Mouse (Mus musculus) hindbrain, postnatal 0 days (tissue): ENCODE data around the gene Tmem150c. TPM values are rescaled to one million over a fixed set of nuclear protein-coding genes. Genes with fewer than 3 reads are reported as not detected.

Experiments
- ATAC-seq: fragments of 200-750 bp; cut with Nextera tagmentation; 2 replicates; pipeline ENCODE4 v1.8.0; 2017; ENCODE audit warnings: mild to moderate bottlenecking, moderate TSS enrichment, moderate library complexity
- DNase-seq: peaks from one replicate; pipeline ENCODE4 v3.0.0-alpha.2; 2015; ENCODE audit warnings: low spot score
- H3K27ac ChIP-seq: fragments of 300-500 bp; sonication (generic); 2 replicates; pipeline ENCODE4 v1.5.1; 2014; ENCODE audit warnings: mild to moderate bottlenecking
- H3K27me3 ChIP-seq: fragments of 300-500 bp; sonication (generic); 2 replicates; pipeline ENCODE4 v1.6.1; 2014; ENCODE audit warnings: low read length, mixed read lengths; ENCODE audit not compliant: insufficient read depth
- H3K36me3 ChIP-seq: fragments of 300-500 bp; sonication (generic); 2 replicates; pipeline ENCODE4 v1.6.1; 2014; ENCODE audit warnings: low read length, mixed read lengths; ENCODE audit not compliant: insufficient read depth
- H3K4me1 ChIP-seq: fragments of 300-500 bp; sonication (generic); 2 replicates; pipeline ENCODE4 v1.6.1; 2014; ENCODE audit warnings: antibody characterized with exemption, low read length, mixed read lengths; ENCODE audit not compliant: insufficient read depth
- H3K4me2 ChIP-seq: fragments of 300-500 bp; sonication (generic); 2 replicates; pipeline ENCODE4 v1.6.1; 2014; ENCODE audit warnings: low read depth, mild to moderate bottlenecking, low read length, moderate library complexity, mixed read lengths
- H3K4me3 ChIP-seq: fragments of 300-500 bp; sonication (generic); 2 replicates; pipeline ENCODE4 v1.5.1; 2014; ENCODE audit warnings: low read length
- H3K9ac ChIP-seq: fragments of 300-500 bp; sonication (generic); replicated peaks from 2 replicates; pipeline ENCODE4 v1.6.1; 2014; ENCODE audit warnings: mild to moderate bottlenecking, low read length, moderate library complexity, mixed read lengths
- H3K9me3 ChIP-seq: fragments of 300-500 bp; sonication (generic); 2 replicates; pipeline ENCODE4 v1.6.1; 2016; ENCODE audit warnings: low read length, mixed read lengths
- CTCF ChIP-seq: IDR thresholded peaks from 2 replicates; pipeline ENCODE4 v1.5.1; 2016; ENCODE audit warnings: antibody characterized with exemption, control low read depth, low read depth
- WGBS: fragments of 180-500 bp; shearing (Covaris S2); extraction: QIAGEN DNeasy Blood & Tissue Kit; methylation state at CpG from one replicate; pipeline ENCODE4 v1.1.7; 2014; 5-methylcytosine and 5-hydroxymethylcytosine counted together
- polyA plus RNA-seq: library from polyadenylated mRNA; unstranded; fragments of >200 nt; fragmentation: Nextera tagmentation; extraction: Ambion mirVana; gene quantifications from 2 replicates; pipeline ENCODE4 v1.2.1, GENCODE M21; 2015
- total RNA-seq: library from RNA; depleted of rRNA; stranded (reverse); fragments of >200 nt; gene quantifications from 2 replicates; pipeline ENCODE4 v1.2.3, GENCODE M21; 2014

Tmem150c gene
- total and polyA plus RNA-seq, 2 experiments from 2014 or later, result 32.7 to 59.5 TPM

- no peaks in the 10 kb centered on the region for H3K9me3 ChIP-seq
- H3K27ac ChIP-seq, result no peak overlapping the region
- H3K36me3 ChIP-seq, result no peaks in the 10 kb centered on the region
- no peak for DNase-seq
- 78% methylated on average over 12 of the region's 12 CpGs for WGBS
- no peak for TF ChIP-seq CTCF
- peaks cover 4% of the 10 kb centered on the region; the same call in 1 of the 2 replicates for H3K4me1 ChIP-seq
- H3K4me2 ChIP-seq, result no peak overlapping the region
- H3K27me3 ChIP-seq, result no peaks in the 10 kb centered on the region
- no peak for ATAC-seq
- no peak overlapping the region for H3K9ac ChIP-seq
- H3K4me3 ChIP-seq, result no peak overlapping the region
Measured at GRCm38 (mm10) chr5:100125409-100126123, 34.0 kb downstream of the Tmem150c start.

- H3K27ac ChIP-seq, result no peak overlapping the region
- WGBS, result 57% methylated on average over 1 of the region's 1 CpGs
- ATAC-seq (no peak), DNase-seq (no peak)
- no peaks in the 10 kb centered on the region for H3K9me3 ChIP-seq
- peaks cover 4% of the 10 kb centered on the region; the same call in 1 of the 2 replicates for H3K4me1 ChIP-seq
- H3K4me3 ChIP-seq, result no peak overlapping the region
- H3K27me3 ChIP-seq, result no peaks in the 10 kb centered on the region
- no peaks in the 10 kb centered on the region for H3K36me3 ChIP-seq
- no peak for TF ChIP-seq CTCF
- no peak overlapping the region for H3K9ac ChIP-seq
- H3K4me2 ChIP-seq, result no peak overlapping the region
Measured at GRCm38 (mm10) chr5:100124530-100124929, 35.1 kb downstream of the Tmem150c start.

GRCm38 (mm10) chr5:100123283-100123682 is 36.3 kb downstream of the Tmem150c start:
- Histone ChIP-seq H3K9me3 (no peaks in the 10 kb centered on the region), H3K27me3 (no peaks in the 10 kb centered on the region), H3K4me1 (peaks cover 4% of the 10 kb centered on the region; the same call in 1 of the 2 replicates), H3K4me2 (no peak overlapping the region), H3K4me3 (no peak overlapping the region), H3K27ac (no peak overlapping the region), H3K9ac (no peak overlapping the region), H3K36me3 (no peaks in the 10 kb centered on the region)
- 35% methylated on average over 7 of the region's 7 CpGs for WGBS
- DNase-seq (peak; percentile 15), ATAC-seq (no peak)
- TF ChIP-seq CTCF, result no peak

DNA sequence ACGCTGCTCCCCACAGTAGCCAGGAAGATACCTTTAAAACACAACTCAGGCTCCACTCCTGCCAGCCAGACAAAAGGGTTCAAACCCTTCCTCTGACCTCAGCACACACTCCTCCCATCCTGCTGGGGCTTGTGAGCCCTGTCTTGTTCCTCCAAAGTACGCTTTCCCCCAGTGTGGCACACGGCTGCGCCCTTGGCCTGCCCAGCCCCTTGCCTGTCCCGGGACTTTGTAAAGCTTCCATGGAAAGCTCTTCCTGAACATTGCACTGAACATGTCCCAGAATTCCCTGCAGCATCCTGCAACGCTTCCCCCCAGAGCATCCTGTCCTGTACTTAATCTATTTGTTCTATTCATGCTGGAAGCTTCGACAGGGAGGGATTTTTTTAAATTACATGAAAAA is 38.4 kb downstream of the Tmem150c start:
- no peak for TF ChIP-seq CTCF

DNA sequence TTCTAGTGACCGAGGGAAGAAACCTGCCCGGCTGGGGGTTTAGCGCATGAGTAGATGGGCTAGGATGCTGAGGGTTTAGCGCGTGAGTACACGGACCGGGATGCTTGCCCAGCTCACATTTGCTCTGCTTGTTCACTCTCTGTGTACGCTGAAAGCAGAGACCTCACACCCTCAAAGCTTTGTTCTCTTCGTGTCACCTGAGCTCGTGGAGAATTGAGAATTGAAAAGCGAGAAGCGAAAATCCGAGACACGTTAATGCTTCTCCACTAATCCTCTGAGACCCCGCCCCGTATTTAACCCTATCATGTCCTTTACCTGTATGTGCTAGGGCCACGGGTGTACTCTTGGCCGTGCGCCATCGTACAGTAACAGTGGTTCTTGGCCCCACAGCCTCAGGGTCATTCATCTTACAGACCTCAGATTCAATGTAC is 38.9 kb downstream of the Tmem150c start:
- 2% methylated on average over 20 of the region's 20 CpGs for WGBS
- H3K4me2 ChIP-seq, result peak overlapping the region; percentile 46
- H3K27me3 ChIP-seq, result no peaks in the 10 kb centered on the region
- peak overlapping the region; percentile 21 for H3K4me3 ChIP-seq
- peaks cover 4% of the 10 kb centered on the region; the same call in 1 of the 2 replicates for H3K4me1 ChIP-seq
- peak overlapping the region; percentile 37 for H3K9ac ChIP-seq
- no peak for TF ChIP-seq CTCF
- DNase-seq, result peak; percentile 61
- peak; percentile 69 for ATAC-seq
- H3K36me3 ChIP-seq, result no peaks in the 10 kb centered on the region
- H3K27ac ChIP-seq, result peak overlapping the region; percentile 64; the same call in 1 of the 2 replicates
- no peaks in the 10 kb centered on the region for H3K9me3 ChIP-seq

More for the DNA sequence above, 38.4 kb downstream of the Tmem150c start:
- H3K27ac ChIP-seq, result peak overlapping the region; percentile 64; the same call in 1 of the 2 replicates
- WGBS, result 43% methylated on average over 7 of the region's 7 CpGs
- DNase-seq (no peak), ATAC-seq (peak; percentile 7; the same call in 1 of the 2 replicates)
- H3K4me2 ChIP-seq, result peak overlapping the region; percentile 46
- H3K36me3 ChIP-seq, result no peaks in the 10 kb centered on the region
- no peaks in the 10 kb centered on the region for H3K27me3 ChIP-seq
- peaks cover 4% of the 10 kb centered on the region; the same call in 1 of the 2 replicates for H3K4me1 ChIP-seq
- H3K9me3 ChIP-seq, result no peaks in the 10 kb centered on the region
- H3K4me3 ChIP-seq, result no peak overlapping the region
- H3K9ac ChIP-seq, result peak overlapping the region; percentile 37

DNA sequence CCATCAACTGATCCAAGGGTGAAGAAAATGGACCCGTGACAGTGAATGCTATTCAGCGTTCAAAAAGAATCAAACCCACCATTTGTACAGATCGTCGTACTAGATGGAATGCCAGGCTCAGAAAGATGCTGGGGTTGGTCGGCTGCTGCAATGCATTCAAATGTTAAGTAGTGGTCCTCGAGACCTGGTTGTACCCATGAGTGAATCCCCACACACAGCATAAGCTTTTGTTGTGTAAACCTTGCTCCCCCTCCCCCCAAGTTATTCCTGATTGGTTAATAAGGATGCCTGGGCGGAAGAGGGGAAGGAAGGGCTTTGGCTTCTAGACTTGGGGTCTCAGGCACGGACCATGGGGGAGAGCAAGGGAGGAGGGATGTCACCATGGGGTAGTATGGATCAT is 40.3 kb downstream of the Tmem150c start:
- DNase-seq (no peak), ATAC-seq (no peak)
- Histone ChIP-seq H3K4me1 (peaks cover 4% of the 10 kb centered on the region; the same call in 1 of the 2 replicates), H3K27ac (no peak overlapping the region), H3K9me3 (no peaks in the 10 kb centered on the region), H3K4me3 (no peak overlapping the region), H3K36me3 (no peaks in the 10 kb centered on the region), H3K4me2 (no peak overlapping the region), H3K27me3 (no peaks in the 10 kb centered on the region), H3K9ac (no peak overlapping the region)
- TF ChIP-seq CTCF, result no peak
- WGBS, result 45% methylated on average over 8 of the region's 8 CpGs

GRCm38 (mm10) chr5:100113403-100113802 is 46.2 kb downstream of the Tmem150c start:
- H3K27ac ChIP-seq, result peak overlapping the region; percentile 62
- no peak overlapping the region for H3K9ac ChIP-seq
- no peak overlapping the region for H3K4me2 ChIP-seq
- no peaks in the 10 kb centered on the region for H3K36me3 ChIP-seq
- H3K4me1 ChIP-seq, result peaks cover 6% of the 10 kb centered on the region
- 36% methylated on average over 5 of the region's 5 CpGs for WGBS
- ATAC-seq (no peak), DNase-seq (peak; percentile 34)
- no peaks in the 10 kb centered on the region for H3K9me3 ChIP-seq
- no peak for TF ChIP-seq CTCF
- H3K27me3 ChIP-seq, result no peaks in the 10 kb centered on the region
- H3K4me3 ChIP-seq, result no peak overlapping the region
